Mouse (Mus musculus) MEL (cell line): Measurements from ENCODE around the gene Elovl7.

ENCODE experiments used
- CTCF ChIP-seq, 3 experiments: IDR thresholded peaks in 2 of 3; conservative IDR thresholded peaks in 1 of 3; 2 replicates each; pipeline ENCODE4 v1.5.1; 2011 to 2012; ENCODE audit warnings: low read length in 3 of 3, low read depth in 2 of 3, mild to moderate bottlenecking in 2 of 3, improper control_type of control experiment in 1 of 3, inconsistent platforms in 1 of 3, mixed read lengths in 1 of 3, moderate library complexity in 1 of 3; ENCODE audit not compliant: control insufficient read depth in 1 of 3, insufficient read depth in 1 of 3, poor library complexity in 1 of 3, severe bottlenecking in 1 of 3
- GATA1 ChIP-seq: IDR thresholded peaks from 2 replicates; pipeline ENCODE4 v1.6.1; 2011; ENCODE audit warnings: low read depth, low read length, improper control_type of control experiment
- MAX ChIP-seq: IDR thresholded peaks from 2 replicates; pipeline ENCODE4 v1.6.1; 2011; ENCODE audit warnings: low read length, improper control_type of control experiment
- POLR2A ChIP-seq, 2 experiments: IDR thresholded peaks; 2 replicates each; pipeline ENCODE4 v1.6.1; 2011 to 2012; ENCODE audit warnings: low read length in 2 of 2, mild to moderate bottlenecking in 2 of 2, control low read depth in 1 of 2, improper control_type of control experiment in 1 of 2, low read depth in 1 of 2, moderate library complexity in 1 of 2; ENCODE audit not compliant: control insufficient read depth in 1 of 2, insufficient read depth in 1 of 2, poor library complexity in 1 of 2
- RCOR1 ChIP-seq: IDR thresholded peaks from 2 replicates; pipeline ENCODE4 v1.6.1; 2012; ENCODE audit warnings: low read depth, mild to moderate bottlenecking, inconsistent platforms, low read length, improper control_type of control experiment
- TAL1 ChIP-seq: IDR thresholded peaks from 2 replicates; pipeline ENCODE4 v1.6.1; 2012; ENCODE audit warnings: mild to moderate bottlenecking, inconsistent platforms, low read length, moderate library complexity, mixed read lengths
- TBP ChIP-seq: IDR thresholded peaks from 2 replicates; pipeline ENCODE4 v1.8.0; 2011; ENCODE audit warnings: low read depth, low read length, improper control_type of control experiment
- UBTF ChIP-seq: IDR thresholded peaks from 2 replicates; pipeline ENCODE4 v1.6.1; 2012; ENCODE audit warnings: low read depth, mild to moderate bottlenecking, inconsistent platforms, low read length, improper control_type of control experiment, moderate library complexity, borderline replicate concordance; ENCODE audit not compliant: insufficient read depth
- ZKSCAN1 ChIP-seq: IDR thresholded peaks from 2 replicates; pipeline ENCODE4 v1.6.1; 2012; ENCODE audit warnings: low read depth, mild to moderate bottlenecking, inconsistent platforms, low read length, improper control_type of control experiment, moderate library complexity

- TF ChIP-seq CTCF (IDR thresholded peaks at IDR 0.05 in 2 of 3, conservative IDR thresholded peaks at IDR 0.05 in 1 of 3; ENCODE audit: control insufficient read depth in 1 of 3, insufficient read depth in 1 of 3, low read depth in 2 of 3, low read length in 3 of 3, poor library complexity in 1 of 3, severe bottlenecking in 1 of 3) (no peak), RCOR1 (no peak), GATA1 (no peak), MAX (no peak), POLR2A (IDR thresholded peaks at IDR 0.05; ENCODE audit: control insufficient read depth in 1 of 2, insufficient read depth in 1 of 2, low read depth in 1 of 2, low read length in 2 of 2, poor library complexity in 1 of 2) (no peak), TBP (no peak), ZKSCAN1 (no peak), TAL1 (no peak), UBTF (no peak)
These were observed 5.6 kb downstream of the Elovl7 start for GRCm38 (mm10) chr13:108219773-108220172.
